Mouse (Mus musculus): ENCODE data around the gene Fgr. TPM values are rescaled to one million over a fixed set of nuclear protein-coding genes. Genes with fewer than 3 reads are reported as not detected.

Fgr gene
- polyA plus RNA-seq, 1 experiment = not detected

DNA sequence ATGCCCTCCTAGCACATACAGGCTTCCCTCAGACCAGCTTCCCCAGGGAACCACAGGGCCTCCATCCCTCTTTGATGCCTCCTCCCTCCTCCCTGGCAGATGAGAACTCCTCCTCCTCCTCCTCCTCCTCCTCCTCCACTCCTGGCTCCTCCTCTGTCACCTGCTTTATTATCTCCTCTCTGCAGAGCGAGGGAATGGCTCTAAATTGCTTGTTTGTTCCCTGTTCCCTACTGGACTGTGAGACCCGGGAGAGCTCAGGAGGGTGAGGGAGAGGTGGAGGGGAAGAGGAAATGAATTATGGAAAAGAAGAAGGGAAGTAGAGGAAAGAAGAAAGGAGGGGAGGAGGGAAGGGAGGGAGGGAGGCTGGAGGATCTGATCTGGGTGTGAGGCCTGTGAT is 18.5 kb upstream of the Fgr start:
- Histone ChIP-seq H3K4me1 (ENCODE audit: control insufficient read depth, insufficient read depth, low read length) (peaks cover 16% of the 10 kb centered on the region), H3K4me3 (ENCODE audit: insufficient read depth, low read depth, low read length) (no peak overlapping the region), H3K27ac (ENCODE audit: insufficient read depth, low read depth, low read length) (no peak overlapping the region; the same call in 1 of the 2 replicates)
- TF ChIP-seq POLR2A (IDR thresholded peaks at IDR 0.05; ENCODE audit: insufficient read depth, low read depth, low read length) (no peak), CTCF (IDR thresholded peaks at IDR 0.05; ENCODE audit: insufficient read depth, low read depth, low read length) (no peak)
- 33% methylated on average over 2 of the region's 2 CpGs for whole genome bisulfite sequencing

DNA sequence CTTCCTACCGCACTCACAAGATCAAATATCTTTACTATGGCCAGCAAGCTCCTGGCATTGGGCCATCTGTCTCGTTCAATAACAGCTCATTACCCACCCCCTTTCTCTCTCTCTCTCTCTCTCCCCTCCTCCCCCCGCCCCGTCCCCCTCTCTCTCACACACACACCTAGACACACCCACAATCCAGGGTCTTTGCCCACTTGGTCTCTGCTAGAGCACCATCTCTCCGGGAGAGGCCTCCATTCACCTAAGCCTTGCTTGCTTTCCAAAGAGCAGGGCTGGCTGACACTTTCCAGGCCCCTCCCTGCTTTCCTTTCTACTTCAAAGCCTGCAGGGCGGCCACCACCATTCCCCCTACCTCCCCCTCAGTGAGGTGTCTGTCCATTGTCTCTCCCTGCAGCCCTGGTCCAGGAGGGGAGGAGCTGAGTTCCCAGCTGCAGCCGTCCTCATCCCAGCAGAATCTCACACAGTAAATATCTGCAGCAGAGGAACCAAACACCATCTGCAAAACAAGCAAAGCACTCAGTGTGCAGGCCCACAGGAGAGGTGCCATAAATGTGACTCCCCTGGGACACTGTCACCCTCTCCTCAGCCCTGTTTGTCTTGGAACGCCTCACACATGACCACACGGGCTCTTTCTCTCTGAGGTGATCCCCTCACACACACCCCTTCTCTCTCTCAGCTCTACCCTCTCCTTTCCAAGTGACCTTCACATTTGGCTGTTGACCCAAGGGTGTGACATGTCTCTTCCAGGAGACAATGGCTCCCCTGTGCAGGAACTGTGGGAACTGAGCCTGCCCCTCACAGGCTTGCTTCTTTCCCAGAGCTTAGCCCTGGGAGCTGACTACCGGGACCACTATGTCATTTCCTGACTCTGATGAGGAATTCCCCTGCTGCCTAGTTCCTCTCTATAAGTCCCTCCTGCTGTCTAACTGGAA is 14.9 kb upstream of the Fgr start:
- TF ChIP-seq POLR2A (IDR thresholded peaks at IDR 0.05; ENCODE audit: insufficient read depth, low read depth, low read length) = no peak
- no peak for TF ChIP-seq CTCF (IDR thresholded peaks at IDR 0.05; ENCODE audit: insufficient read depth, low read depth, low read length)
- Histone ChIP-seq H3K4me1 (ENCODE audit: control insufficient read depth, insufficient read depth, low read length) (peaks cover 27% of the 10 kb centered on the region), H3K4me3 (ENCODE audit: insufficient read depth, low read depth, low read length) (no peak overlapping the region), H3K27ac (ENCODE audit: insufficient read depth, low read depth, low read length) (peak overlapping the region; percentile 43)
- WGBS = 28% methylated on average over 10 of the region's 10 CpGs

DNA sequence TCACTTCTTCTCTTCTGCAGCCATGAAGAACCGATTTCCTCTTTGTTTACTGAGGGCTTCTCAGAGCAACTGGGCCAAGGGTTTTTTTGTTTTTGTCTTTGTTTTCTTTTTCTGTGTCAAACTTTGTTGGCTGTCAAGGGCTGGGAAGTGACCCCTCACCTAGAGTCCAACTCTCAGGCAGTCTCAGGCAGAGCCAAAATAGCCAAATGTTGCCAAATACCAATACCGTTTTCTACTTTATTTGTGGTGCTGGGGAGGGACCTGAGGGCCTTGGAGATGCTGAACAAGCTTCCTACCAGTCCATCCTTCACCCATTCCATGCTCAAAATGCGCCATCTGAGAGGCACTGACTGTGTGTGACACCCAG is 14.2 kb upstream of the Fgr start:
- no peak for TF ChIP-seq POLR2A (IDR thresholded peaks at IDR 0.05; ENCODE audit: insufficient read depth, low read depth, low read length)
- TF ChIP-seq CTCF (IDR thresholded peaks at IDR 0.05; ENCODE audit: insufficient read depth, low read depth, low read length) = no peak
- H3K27ac ChIP-seq (ENCODE audit: insufficient read depth, low read depth, low read length) = peak overlapping the region; percentile 43
- peaks cover 28% of the 10 kb centered on the region for H3K4me1 ChIP-seq (ENCODE audit: control insufficient read depth, insufficient read depth, low read length)
- 58% methylated on average over 3 of the region's 3 CpGs for WGBS
- H3K4me3 ChIP-seq (ENCODE audit: insufficient read depth, low read depth, low read length) = no peak overlapping the region

GRCm38 (mm10) chr4:132960313-132960712 is 13.6 kb upstream of the Fgr start:
- no peak for TF ChIP-seq POLR2A (IDR thresholded peaks at IDR 0.05; ENCODE audit: insufficient read depth, low read depth, low read length)
- no peak for TF ChIP-seq CTCF (IDR thresholded peaks at IDR 0.05; ENCODE audit: insufficient read depth, low read depth, low read length)
- H3K4me3 ChIP-seq (ENCODE audit: insufficient read depth, low read depth, low read length) = no peak overlapping the region
- 74% methylated on average over 5 of the region's 5 CpGs for WGBS
- H3K4me1 ChIP-seq (ENCODE audit: control insufficient read depth, insufficient read depth, low read length) = peaks cover 28% of the 10 kb centered on the region
- peak overlapping the region; percentile 43; the same call in 1 of the 2 replicates for H3K27ac ChIP-seq (ENCODE audit: insufficient read depth, low read depth, low read length)

- 0 out of 2 replicates have a peak overlapping the region, but pooled peaks have one; percentile 2 for H3K27ac ChIP-seq (ENCODE audit: insufficient read depth, low read depth, low read length)
- no peak for TF ChIP-seq CTCF (IDR thresholded peaks at IDR 0.05; ENCODE audit: insufficient read depth, low read depth, low read length)
- TF ChIP-seq POLR2A (IDR thresholded peaks at IDR 0.05; ENCODE audit: insufficient read depth, low read depth, low read length) = no peak
- H3K4me3 ChIP-seq (ENCODE audit: insufficient read depth, low read depth, low read length) = no peak overlapping the region
- WGBS = 65% methylated on average over 13 of the region's 13 CpGs
- H3K4me1 ChIP-seq (ENCODE audit: control insufficient read depth, insufficient read depth, low read length) = peaks cover 23% of the 10 kb centered on the region
Measured at GRCm38 (mm10) chr4:132960864-132961639, 12.8 kb upstream of the Fgr start.

DNA sequence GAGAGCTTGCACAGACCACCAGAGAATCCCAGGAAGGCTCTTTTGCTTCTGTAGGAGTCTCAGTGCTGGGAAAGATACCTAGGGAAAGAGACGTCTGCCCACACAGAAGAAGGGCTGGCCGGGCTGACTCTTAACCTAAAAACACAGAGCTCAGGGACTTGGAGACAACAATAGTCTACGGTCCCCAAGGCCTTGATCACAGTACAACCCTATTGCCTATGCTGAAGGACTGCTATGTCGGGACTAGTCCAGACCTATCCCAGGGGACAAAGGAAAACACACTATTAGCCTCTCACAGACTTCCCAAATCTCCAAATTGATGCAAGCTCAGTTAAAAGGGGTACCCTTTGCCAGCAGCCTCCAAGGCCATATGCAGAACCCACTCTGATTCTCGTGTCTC is 12.0 kb upstream of the Fgr start:
- H3K4me3 ChIP-seq (ENCODE audit: insufficient read depth, low read depth, low read length) = no peak overlapping the region
- WGBS = 84% methylated on average over 5 of the region's 5 CpGs
- no peak overlapping the region for H3K27ac ChIP-seq (ENCODE audit: insufficient read depth, low read depth, low read length)
- TF ChIP-seq CTCF (IDR thresholded peaks at IDR 0.05; ENCODE audit: insufficient read depth, low read depth, low read length) = no peak
- TF ChIP-seq POLR2A (IDR thresholded peaks at IDR 0.05; ENCODE audit: insufficient read depth, low read depth, low read length) = no peak
- H3K4me1 ChIP-seq (ENCODE audit: control insufficient read depth, insufficient read depth, low read length) = peaks cover 23% of the 10 kb centered on the region

- 94% methylated on average over 4 of the region's 4 CpGs for WGBS
- peaks cover 23% of the 10 kb centered on the region for H3K4me1 ChIP-seq (ENCODE audit: control insufficient read depth, insufficient read depth, low read length)
- no peak overlapping the region for H3K4me3 ChIP-seq (ENCODE audit: insufficient read depth, low read depth, low read length)
- no peak overlapping the region for H3K27ac ChIP-seq (ENCODE audit: insufficient read depth, low read depth, low read length)
- TF ChIP-seq POLR2A (IDR thresholded peaks at IDR 0.05; ENCODE audit: insufficient read depth, low read depth, low read length) = no peak
- TF ChIP-seq CTCF (IDR thresholded peaks at IDR 0.05; ENCODE audit: insufficient read depth, low read depth, low read length) = no peak
Measured at GRCm38 (mm10) chr4:132962628-132963027, 11.3 kb upstream of the Fgr start.

DNA sequence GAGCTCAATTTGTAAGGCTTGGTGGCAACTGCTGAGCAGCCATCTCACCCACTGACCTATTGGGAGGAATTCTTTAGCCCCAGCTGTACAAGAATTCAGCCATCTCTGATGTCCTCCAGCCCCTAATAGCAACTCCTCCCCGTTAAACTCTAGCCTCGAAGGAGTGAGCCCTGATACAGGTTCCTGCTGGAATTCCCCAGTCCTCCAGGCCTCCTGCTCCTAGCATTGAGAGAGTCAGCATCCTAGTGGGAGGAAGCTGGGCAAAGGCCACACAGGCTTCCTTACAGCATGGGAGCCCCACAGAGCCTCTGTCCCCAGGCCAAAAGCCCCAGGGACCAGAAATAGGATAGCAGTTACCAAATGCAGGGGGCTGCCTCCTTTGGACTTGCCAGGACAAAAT is 10.5 kb upstream of the Fgr start:
- H3K27ac ChIP-seq (ENCODE audit: insufficient read depth, low read depth, low read length) = no peak overlapping the region
- WGBS = 60% methylated on average over 2 of the region's 2 CpGs
- peaks cover 26% of the 10 kb centered on the region for H3K4me1 ChIP-seq (ENCODE audit: control insufficient read depth, insufficient read depth, low read length)
- TF ChIP-seq CTCF (IDR thresholded peaks at IDR 0.05; ENCODE audit: insufficient read depth, low read depth, low read length) (no peak), POLR2A (IDR thresholded peaks at IDR 0.05; ENCODE audit: insufficient read depth, low read depth, low read length) (no peak)
- H3K4me3 ChIP-seq (ENCODE audit: insufficient read depth, low read depth, low read length) = no peak overlapping the region

DNA sequence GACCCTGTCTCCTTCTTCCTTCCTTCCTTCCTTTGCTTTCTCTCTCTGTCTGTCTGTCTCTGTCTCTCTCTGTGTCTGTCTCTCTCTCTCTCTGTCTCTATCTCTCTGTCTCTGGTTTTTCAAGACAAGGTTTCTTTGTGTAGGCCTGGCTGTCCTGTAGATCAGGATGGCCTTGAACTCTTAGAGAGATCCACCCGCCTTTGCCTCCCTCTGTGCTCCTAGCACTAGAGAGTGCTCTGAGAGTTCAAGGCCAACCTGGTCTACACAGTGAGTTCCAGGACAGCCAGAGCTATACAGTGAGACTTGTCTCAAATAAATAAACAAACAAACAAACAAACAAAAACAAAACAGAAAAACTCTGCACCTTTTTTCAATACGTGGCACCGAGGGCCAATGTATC is 9.8 kb upstream of the Fgr start:
- TF ChIP-seq CTCF (IDR thresholded peaks at IDR 0.05; ENCODE audit: insufficient read depth, low read depth, low read length) (no peak), POLR2A (IDR thresholded peaks at IDR 0.05; ENCODE audit: insufficient read depth, low read depth, low read length) (no peak)
- Histone ChIP-seq H3K27ac (ENCODE audit: insufficient read depth, low read depth, low read length) (no peak overlapping the region), H3K4me1 (ENCODE audit: control insufficient read depth, insufficient read depth, low read length) (peaks cover 23% of the 10 kb centered on the region), H3K4me3 (ENCODE audit: insufficient read depth, low read depth, low read length) (no peak overlapping the region)
- 64% methylated on average over 3 of the region's 3 CpGs for WGBS

Measured in olfactory bulb, adult 2 months (tissue).